Mouse (Mus musculus): ENCODE results near the gene Cnih1.

GRCm38 (mm10) chr14:46800684-46801345 is 12.6 kb upstream of the Cnih1 start:
- TF ChIP-seq CTCF (IDR thresholded peaks at IDR 0.05) (no peak), EP300 (IDR thresholded peaks at IDR 0.05) (no peak)
